Mouse (Mus musculus) ES-E14 (cell line): ENCODE results near the gene Srrm1.

Experiments
- HCFC1 ChIP-seq: IDR thresholded peaks from 2 replicates; pipeline ENCODE4 v1.6.1; 2012; ENCODE audit warnings: low read length, inconsistent platforms, borderline replicate concordance; ENCODE audit not compliant: insufficient read depth
- MAFK ChIP-seq: IDR thresholded peaks from 2 replicates; pipeline ENCODE4 v1.6.1; 2014; ENCODE audit warnings: mild to moderate bottlenecking, low read depth, low read length, inconsistent platforms; ENCODE audit not compliant: insufficient read depth
- ZC3H11A ChIP-seq: IDR thresholded peaks from 2 replicates; pipeline ENCODE4 v1.6.1; 2012; ENCODE audit warnings: low read depth, mild to moderate bottlenecking, inconsistent platforms, low read length, borderline replicate concordance
- ZNF384 ChIP-seq: IDR thresholded peaks from 2 replicates; pipeline ENCODE4 v1.6.1; 2012; ENCODE audit warnings: low read depth, low read length, inconsistent platforms

- TF ChIP-seq HCFC1 = no peak
- no peak for TF ChIP-seq ZNF384
- TF ChIP-seq ZC3H11A = no peak
- TF ChIP-seq MAFK = no peak
Observed at GRCm38 (mm10) chr4:135394666-135395065, 41.5 kb upstream of the Srrm1 start.
